Mouse (Mus musculus) R1 (cell line): ENCODE results near the gene Try5.
"Not testable (repeated sequence)": the region's sequence is repeated elsewhere in the genome, so short reads cannot be mapped to it uniquely, and the experiment has no call there.

Experiments used
- DNase-seq: peaks from one replicate; pipeline ENCODE4 v3.0.0-alpha.2; 2018; ENCODE audit warnings: low read depth, low spot score

The Try5 gene

GRCm38 (mm10) chr6:41316741-41317140 lies at the start of gene Try5:
TSS of gene Try5 (minus strand) at chr6:41316841.
- not testable (repeated sequence) for DNase-seq

GRCm38 (mm10) chr6:41353932-41354331 lies 37.3 kb upstream of the Try5 start, which contains the start of gene Try10:
TSS of gene Try10 (plus strand) at chr6:41354105.
- no peak for DNase-seq

- DNase-seq, result no peak
These were observed 14.7 kb downstream of the Try5 start, which contains the start of gene Try4 for GRCm38 (mm10) chr6:41301969-41302368. TSS of gene Try4 (plus strand) at chr6:41302269.

GRCm38 (mm10) chr6:41298255-41298654 lies 18.4 kb downstream of the Try5 start:
- DNase-seq, result peak; percentile 59

GRCm38 (mm10) chr6:41266140-41266539 lies 50.5 kb downstream of the Try5 start:
- DNase-seq, result no peak

GRCm38 (mm10) chr6:41262796-41263195 lies 53.8 kb downstream of the Try5 start:
- DNase-seq, result no peak
